Mouse (Mus musculus): ENCODE results near the gene Zmym1. TPM values are rescaled to one million over a fixed set of nuclear protein-coding genes. Genes with fewer than 3 reads are reported as not detected.
"Not testable (repeated sequence)": the region's sequence is repeated elsewhere in the genome, so short reads cannot be mapped to it uniquely, and the experiment has no call there.

The Zmym1 gene
- polyA plus RNA-seq, 1 experiment from 2014 or later = 22.5 TPM

DNA sequence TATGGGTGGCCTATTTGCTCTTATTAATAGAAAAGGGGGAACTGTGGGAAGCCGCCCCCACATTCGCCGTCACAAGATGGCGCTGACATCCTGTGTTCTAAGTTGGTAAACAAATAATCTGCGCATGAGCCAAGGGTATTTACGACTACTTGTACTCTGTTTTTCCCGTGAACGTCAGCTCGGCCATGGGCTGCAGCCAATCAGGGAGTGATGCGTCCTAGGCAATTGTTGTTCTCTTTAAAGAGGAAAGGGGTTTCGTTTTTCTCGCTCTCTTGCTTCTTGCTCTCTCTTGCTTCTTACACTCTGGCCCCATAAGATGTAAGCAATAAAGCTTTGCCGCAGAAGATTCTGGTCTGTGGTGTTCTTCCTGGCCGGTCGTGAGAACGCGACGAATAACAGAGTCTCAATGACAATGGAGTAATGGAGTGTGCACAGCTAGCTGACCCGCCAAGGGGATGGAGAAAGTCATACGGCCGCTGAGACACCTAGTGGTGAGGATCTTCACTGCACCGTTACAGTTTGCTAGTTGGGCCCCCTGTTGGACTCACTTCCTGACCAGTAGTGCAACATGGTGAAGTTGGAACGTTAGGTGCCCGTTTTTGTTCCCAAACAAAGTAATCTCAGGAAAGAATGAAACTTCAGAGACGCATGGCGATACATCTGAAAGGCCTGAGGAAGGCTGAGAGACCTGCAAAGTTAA, 45.5 kb downstream of the Zmym1 start:
- H3K27me3 ChIP-seq (ENCODE audit: insufficient read depth, low read length); H3K4me1 ChIP-seq (ENCODE audit: insufficient read depth, low read length); H3K9me3 ChIP-seq (ENCODE audit: low read length); H3K36me3 ChIP-seq (ENCODE audit: insufficient read depth, low read length): not testable (repeated sequence)
- Histone ChIP-seq H3K4me3 (ENCODE audit: low read length) (peak overlapping the region; percentile 40), H3K9ac (replicated peaks; ENCODE audit: low read length) (peak overlapping the region; percentile 37; the same call in 1 of the 2 replicates), H3K4me2 (replicated peaks; ENCODE audit: low read depth, low read length) (peak overlapping the region; percentile 38), H3K27ac (ENCODE audit: low read length) (peak overlapping the region; percentile 69; the same call in 1 of the 2 replicates)
- ATAC-seq (ENCODE audit: low FRiP score, low TSS enrichment) = peak; percentile 96
- WGBS = 14% methylated on average over 14 of the region's 26 CpGs

DNA sequence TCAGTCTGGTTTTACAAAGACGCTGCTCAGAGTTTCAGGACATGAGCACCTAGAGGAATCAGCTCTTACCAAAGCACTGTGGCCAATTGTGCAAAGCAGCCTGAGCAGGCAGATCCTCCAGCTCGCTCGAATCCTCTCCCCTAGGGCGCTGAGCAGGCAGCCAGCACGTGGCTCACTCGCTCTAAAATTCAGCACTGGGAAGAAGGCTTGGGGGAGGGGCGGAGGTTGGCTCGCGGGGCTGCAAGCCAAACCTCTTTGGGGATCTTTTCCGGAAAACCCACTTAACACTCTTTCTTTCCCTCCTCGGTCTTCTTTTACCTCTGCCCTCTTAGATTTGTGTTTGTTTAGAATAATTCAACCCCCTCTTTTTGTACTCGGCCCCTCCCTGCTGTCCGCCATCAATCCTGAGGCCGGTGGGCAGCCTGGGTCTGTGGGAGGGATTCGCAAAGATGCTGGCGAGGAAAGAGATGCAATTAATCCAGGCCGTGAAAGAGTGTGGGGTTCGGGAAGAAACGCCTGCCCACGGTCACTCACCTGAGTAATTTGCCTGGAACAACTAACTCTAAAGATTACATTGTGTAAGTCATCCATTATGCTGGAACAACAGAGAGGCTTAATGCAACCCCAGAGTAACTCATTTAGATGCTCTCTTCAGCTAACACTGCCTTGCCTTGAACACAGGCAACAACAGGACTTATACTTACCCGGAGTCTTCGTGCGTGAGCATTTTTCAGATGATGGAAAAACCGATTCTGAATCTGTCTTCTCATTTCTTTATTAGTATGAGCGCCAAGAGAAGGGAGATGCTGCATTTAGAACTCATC, 55.6 kb downstream of the Zmym1 start:
- peak; percentile 61 for ATAC-seq (ENCODE audit: low FRiP score, low TSS enrichment)
- Histone ChIP-seq H3K4me3 (ENCODE audit: low read length) (peak overlapping the region; percentile 50), H3K36me3 (ENCODE audit: insufficient read depth, low read length) (no peaks in the 10 kb centered on the region), H3K27me3 (ENCODE audit: insufficient read depth, low read length) (no peaks in the 10 kb centered on the region), H3K9ac (replicated peaks; ENCODE audit: low read length) (peak overlapping the region; percentile 68), H3K9me3 (ENCODE audit: low read length) (no peaks in the 10 kb centered on the region), H3K4me2 (replicated peaks; ENCODE audit: low read depth, low read length) (peak overlapping the region; percentile 71), H3K4me1 (ENCODE audit: insufficient read depth, low read length) (peaks cover 11% of the 10 kb centered on the region; the same call in 1 of the 2 replicates), H3K27ac (ENCODE audit: low read length) (no peak overlapping the region)
- 16% methylated on average over 25 of the region's 25 CpGs for WGBS

DNA sequence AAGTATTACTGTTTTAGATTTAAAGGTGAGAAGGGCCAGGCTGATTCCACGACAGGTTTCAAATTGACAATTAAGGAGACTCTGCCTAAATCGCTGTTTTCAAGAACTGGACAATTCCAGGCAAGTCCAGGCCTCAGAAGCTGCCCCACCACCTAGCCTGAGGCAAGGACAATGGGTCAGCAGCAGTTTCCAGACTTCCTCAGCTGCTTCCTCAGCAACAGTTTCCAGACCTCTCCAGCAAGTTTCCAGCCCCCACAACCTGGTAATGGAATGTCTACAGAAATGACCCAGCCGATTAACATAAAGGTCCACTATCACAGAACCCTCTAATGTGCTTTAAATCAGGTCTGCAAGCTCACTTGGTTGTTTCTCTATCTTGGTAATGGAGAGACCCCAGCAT, 56.6 kb downstream of the Zmym1 start:
- 87% methylated on average over 3 of the region's 3 CpGs for WGBS
- no peaks in the 10 kb centered on the region for H3K27me3 ChIP-seq (ENCODE audit: insufficient read depth, low read length)
- H3K4me3 ChIP-seq (ENCODE audit: low read length) = no peak overlapping the region
- no peak for ATAC-seq (ENCODE audit: low FRiP score, low TSS enrichment)
- no peak overlapping the region for H3K9ac ChIP-seq (replicated peaks; ENCODE audit: low read length)
- peaks cover 11% of the 10 kb centered on the region; the same call in 1 of the 2 replicates for H3K4me1 ChIP-seq (ENCODE audit: insufficient read depth, low read length)
- H3K9me3 ChIP-seq (ENCODE audit: low read length) = no peaks in the 10 kb centered on the region
- no peak overlapping the region for H3K27ac ChIP-seq (ENCODE audit: low read length)
- H3K4me2 ChIP-seq (replicated peaks; ENCODE audit: low read depth, low read length) = no peak overlapping the region
- H3K36me3 ChIP-seq (ENCODE audit: insufficient read depth, low read length) = no peaks in the 10 kb centered on the region

DNA sequence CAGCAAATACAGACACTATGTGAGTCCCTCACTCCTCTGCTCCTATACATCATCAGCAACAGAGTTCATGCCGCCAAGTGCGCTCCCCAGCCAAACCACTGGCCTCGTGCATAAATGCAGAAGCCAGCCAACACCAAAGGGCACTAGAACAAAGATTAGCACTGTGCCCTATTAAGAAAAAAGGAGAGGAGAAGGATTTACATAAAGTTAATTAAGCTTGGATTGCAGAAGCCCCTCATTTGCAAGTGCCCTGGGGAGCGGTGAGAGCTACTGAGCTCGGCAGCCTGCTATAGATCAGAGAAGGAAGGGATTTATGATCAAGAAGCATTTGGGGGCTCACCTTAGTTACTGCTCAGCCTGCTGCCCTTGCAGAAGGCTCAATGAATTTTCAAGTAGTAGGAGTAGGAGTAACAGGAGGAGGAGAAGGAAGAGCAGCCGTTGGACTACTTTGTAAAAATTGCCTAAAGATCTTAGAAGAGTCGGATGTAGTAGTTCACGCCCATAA, 60.3 kb downstream of the Zmym1 start:
- Histone ChIP-seq H3K4me3 (ENCODE audit: low read length) (no peak overlapping the region), H3K36me3 (ENCODE audit: insufficient read depth, low read length) (no peaks in the 10 kb centered on the region), H3K9ac (replicated peaks; ENCODE audit: low read length) (no peak overlapping the region), H3K27ac (ENCODE audit: low read length) (no peak overlapping the region), H3K4me2 (replicated peaks; ENCODE audit: low read depth, low read length) (no peak overlapping the region), H3K27me3 (ENCODE audit: insufficient read depth, low read length) (no peaks in the 10 kb centered on the region), H3K9me3 (ENCODE audit: low read length) (no peaks in the 10 kb centered on the region), H3K4me1 (ENCODE audit: insufficient read depth, low read length) (peaks cover 11% of the 10 kb centered on the region; the same call in 1 of the 2 replicates)
- no peak for ATAC-seq (ENCODE audit: low FRiP score, low TSS enrichment)
- 29% methylated on average over 8 of the region's 8 CpGs for WGBS

DNA sequence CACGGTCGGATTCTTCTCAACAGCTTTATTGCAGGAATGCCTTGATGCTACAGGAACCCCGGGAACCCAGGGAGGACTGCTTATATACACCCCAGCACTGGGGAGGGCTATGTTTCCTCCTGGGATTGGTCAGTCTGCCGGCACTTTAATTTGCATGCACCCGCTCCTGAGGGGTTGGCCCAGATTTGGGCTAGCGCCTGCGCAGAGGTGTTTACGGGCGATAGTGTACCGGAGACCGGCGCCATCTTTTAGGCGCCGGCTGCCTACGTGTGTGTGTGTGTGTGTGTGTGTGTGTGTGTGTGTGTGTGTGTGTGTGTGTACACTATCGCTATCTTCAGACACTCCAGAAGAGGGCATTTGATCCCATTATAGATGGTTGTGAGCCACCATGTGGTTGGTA, 61.6 kb downstream of the Zmym1 start:
- not testable (repeated sequence) for ATAC-seq (ENCODE audit: low FRiP score, low TSS enrichment)

More for the DNA sequence above, 61.6 kb downstream of the Zmym1 start:
- H3K27me3 ChIP-seq (ENCODE audit: insufficient read depth, low read length); H3K36me3 ChIP-seq (ENCODE audit: insufficient read depth, low read length); H3K4me1 ChIP-seq (ENCODE audit: insufficient read depth, low read length); H3K9me3 ChIP-seq (ENCODE audit: low read length); H3K27ac ChIP-seq (ENCODE audit: low read length); H3K4me2 ChIP-seq (replicated peaks; ENCODE audit: low read depth, low read length); H3K9ac ChIP-seq (replicated peaks; ENCODE audit: low read length); H3K4me3 ChIP-seq (ENCODE audit: low read length): not testable (repeated sequence)
- WGBS = 95% methylated on average over 16 of the region's 16 CpGs

Other genes with a start within 250 kb of the Zmym1 start
- 14.4 and 22.5 TPM in 2 replicates for gene Zmym4, start 93.0 kb downstream of the Zmym1 start, polyA plus RNA-seq (2015; fragmentation: Nextera tagmentation; extraction: Ambion mirVana)
- gene Sfpq, start 39.8 kb downstream of the Zmym1 start, polyA plus RNA-seq (2015; fragmentation: Nextera tagmentation; extraction: Ambion mirVana) = 60.9 and 73.5 TPM in 2 replicates
- gene Zmym6, start 16.2 kb upstream of the Zmym1 start, polyA plus RNA-seq (2015; fragmentation: Nextera tagmentation; extraction: Ambion mirVana) = 22.2 and 22.9 TPM in 2 replicates
- 26.5 and 28.7 TPM in 2 replicates for gene Tmem35b, start 62.5 kb upstream of the Zmym1 start, polyA plus RNA-seq (2015; fragmentation: Nextera tagmentation; extraction: Ambion mirVana)
- 0.40 and 0.41 TPM in 2 replicates for gene Dlgap3, start 108.1 kb upstream of the Zmym1 start, polyA plus RNA-seq (2015; fragmentation: Nextera tagmentation; extraction: Ambion mirVana)
- 66.6 and 74.9 TPM in 2 replicates for gene Smim12, start 182.6 kb upstream of the Zmym1 start, polyA plus RNA-seq (2015; fragmentation: Nextera tagmentation; extraction: Ambion mirVana)